Mouse (Mus musculus) heart, postnatal 14 days (tissue): ENCODE measurements at regions not wholly inside any gene's neighbourhood (a gene's known extent, or its start where the extent isn't known, plus 50 kb on each side); places are given as distances from the start of the nearest gene placed in this dataset.
A peak's percentile ranks its signal among the peaks of the same experiment; 100 is the strongest.
"Not testable (repeated sequence)": the region's sequence is repeated elsewhere in the genome, so short reads cannot be mapped to it uniquely, and the experiment has no call there.

ENCODE experiments used
- DNase-seq, 2 experiments: peaks; one replicate each; pipeline ENCODE4 v3.0.0; 2021 to 2022
- intact Hi-C: fragments of 180-260 bp; cut with DNase I; formaldehyde crosslinking; loops from one replicate; pipeline ENCODE4 v1.15.1; 2025

GRCm38 (mm10) chr14:18511094-18511493, 179.4 kb upstream of the Ube2e1 start:
- intact Hi-C loops, result no loop called here
- peak in 1 of 2 experiments; percentile 7 for DNase-seq

- no peak for DNase-seq
- intact Hi-C loops, result loop anchor here (5.0 kb wide), 1 partner anchor 504 kb away; no protein-coding TSS in a partner anchor
Measured at GRCm38 (mm10) chr14:18508359-18508647, 176.6 kb upstream of the Ube2e1 start.

DNA sequence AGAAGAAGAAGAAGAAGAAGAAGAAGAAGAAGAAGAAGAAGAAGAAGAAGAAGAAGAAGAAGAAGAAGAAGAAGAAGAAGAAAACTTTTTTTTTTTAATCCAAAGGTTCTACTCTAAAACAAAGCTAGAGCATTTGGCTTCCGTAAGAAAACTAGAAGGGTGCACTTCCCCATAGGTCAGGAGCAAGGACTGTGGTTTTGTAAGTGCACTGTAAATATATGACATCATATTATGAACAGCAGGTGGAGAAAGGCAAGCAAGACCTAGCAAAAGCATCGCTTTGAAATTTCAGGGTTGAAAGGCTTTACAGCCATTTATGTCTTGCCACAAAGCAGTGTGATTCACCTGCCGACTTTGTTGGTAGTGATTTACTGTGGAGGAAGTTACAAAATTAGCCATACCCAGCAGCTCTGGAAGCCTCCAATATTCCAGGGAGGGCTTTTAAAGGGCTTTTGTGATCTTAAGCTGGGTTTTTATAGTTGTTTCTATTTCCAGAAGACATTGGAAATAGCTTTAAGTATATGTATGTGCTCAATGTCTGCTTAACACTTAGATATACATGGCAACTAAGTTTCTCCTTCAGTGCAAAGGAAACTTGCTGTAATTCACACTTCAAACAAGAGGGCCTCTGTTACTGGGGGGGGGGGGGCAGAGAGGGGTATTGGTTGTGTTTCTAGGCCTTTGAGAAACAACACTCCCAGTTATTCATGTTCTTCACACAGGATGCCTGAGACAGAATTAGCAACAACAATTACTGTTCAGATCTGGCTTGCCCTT, 176.1 kb upstream of the Ube2e1 start:
- intact Hi-C loops, result loop anchor here (2.0 to 5.0 kb wide), 2 partner anchors 505 to 535 kb away; no protein-coding TSS in a partner anchor
- no peak for DNase-seq

GRCm38 (mm10) chr14:18506168-18506567, 174.5 kb upstream of the Ube2e1 start:
- DNase-seq, result peak in 1 of 2 experiments; percentile 54
- intact Hi-C loops, result loop anchor here (2.0 to 5.0 kb wide), 2 partner anchors 506 to 537 kb away; no protein-coding TSS in a partner anchor

- no peak for DNase-seq
- intact Hi-C loops, result no loop called here
Measured at GRCm38 (mm10) chr14:18500249-18500832, 168.7 kb upstream of the Ube2e1 start.

- no peak for DNase-seq
- intact Hi-C loops, result no loop called here
Measured at GRCm38 (mm10) chr14:18494048-18494447, 162.4 kb upstream of the Ube2e1 start.

GRCm38 (mm10) chr14:18486132-18486800, 154.6 kb upstream of the Ube2e1 start:
- DNase-seq, result no peak
- intact Hi-C loops, result loop anchor here (2.0 kb wide), 1 partner anchor 27 kb away; no protein-coding TSS in a partner anchor

DNA sequence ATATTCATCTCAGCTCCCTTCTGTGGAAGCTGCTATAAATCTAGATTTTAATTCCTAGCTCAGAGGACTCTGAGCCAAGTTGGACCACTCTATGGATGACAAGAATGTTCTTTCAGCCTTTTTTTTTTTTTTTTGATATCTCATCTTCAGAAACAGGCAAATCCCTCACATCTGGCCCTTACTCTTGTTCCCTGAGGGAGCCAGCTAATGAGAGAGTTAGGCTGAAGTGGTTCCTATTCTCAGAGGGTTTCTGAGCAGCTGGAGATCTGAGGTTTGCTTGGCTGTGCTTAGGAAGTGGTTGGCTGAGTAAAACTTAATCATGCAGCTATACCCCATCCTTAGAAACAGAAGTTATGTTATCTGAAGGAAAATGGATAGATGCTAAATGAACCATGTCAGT, 153.9 kb upstream of the Ube2e1 start:
- no peak for DNase-seq
- intact Hi-C loops, result no loop called here

GRCm38 (mm10) chr14:18476795-18477320, 145.2 kb upstream of the Ube2e1 start:
- DNase-seq, result no peak
- intact Hi-C loops, result no loop called here

- intact Hi-C loops, result no loop called here
- DNase-seq, result peak; percentile 2 to 23
Measured at GRCm38 (mm10) chr14:18468611-18469010, 137.0 kb upstream of the Ube2e1 start.

- intact Hi-C loops, DNase-seq: not testable (repeated sequence)
Measured at GRCm38 (mm10) chr14:18466864-18467263, 135.2 kb upstream of the Ube2e1 start.

- DNase-seq, intact Hi-C loops: not testable (repeated sequence)
Measured at GRCm38 (mm10) chr14:18464199-18464598, 132.5 kb upstream of the Ube2e1 start.

- no peak for DNase-seq
- intact Hi-C loops, result no loop called here
Measured at GRCm38 (mm10) chr14:18463230-18463873, 131.7 kb upstream of the Ube2e1 start.

GRCm38 (mm10) chr14:18462381-18462780, 130.7 kb upstream of the Ube2e1 start:
- intact Hi-C loops, result no loop called here
- DNase-seq, result no peak

DNA sequence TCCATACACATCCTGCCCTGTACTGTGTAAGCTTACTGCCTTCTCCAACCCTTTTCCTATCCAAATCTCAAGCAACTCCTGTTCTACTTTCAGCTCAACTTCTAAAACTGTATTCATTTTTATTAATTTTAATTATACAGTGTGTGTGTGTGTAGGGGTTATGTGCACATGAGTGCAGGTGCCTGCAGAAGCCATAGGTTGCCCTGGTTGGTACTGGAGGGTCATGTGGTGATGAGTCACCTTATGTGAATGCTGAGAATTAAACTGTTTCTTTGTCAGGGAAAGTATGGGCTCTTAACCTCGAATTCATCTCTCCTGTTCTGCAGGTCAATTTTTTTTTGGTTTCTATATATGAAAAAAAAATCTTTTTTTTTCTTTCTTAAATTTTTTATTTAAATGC, 117.0 kb upstream of the Ube2e1 start:
- DNase-seq, result no peak
- intact Hi-C loops, result no loop called here

DNA sequence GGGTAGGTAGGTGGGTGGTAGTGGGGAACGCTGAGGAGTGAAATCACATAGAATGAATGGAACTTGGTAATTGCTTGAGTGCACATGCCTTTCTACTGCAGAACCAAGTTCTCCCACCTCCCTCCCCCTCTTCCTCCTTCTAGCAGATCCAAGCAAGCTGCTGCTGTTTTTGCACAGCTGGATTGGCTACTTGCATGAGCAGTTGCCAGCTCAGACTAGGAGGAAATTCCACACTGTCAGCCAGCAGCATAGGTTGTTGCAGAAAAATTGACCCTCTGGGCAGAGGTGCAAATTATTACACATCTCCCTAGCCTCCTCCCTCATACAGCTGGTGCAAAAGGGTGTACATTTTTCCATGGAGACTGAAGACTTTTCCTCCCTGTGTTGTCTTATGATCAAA, 112.8 kb upstream of the Ube2e1 start:
- intact Hi-C loops, result no loop called here
- peak; percentile 4 to 18 for DNase-seq

DNA sequence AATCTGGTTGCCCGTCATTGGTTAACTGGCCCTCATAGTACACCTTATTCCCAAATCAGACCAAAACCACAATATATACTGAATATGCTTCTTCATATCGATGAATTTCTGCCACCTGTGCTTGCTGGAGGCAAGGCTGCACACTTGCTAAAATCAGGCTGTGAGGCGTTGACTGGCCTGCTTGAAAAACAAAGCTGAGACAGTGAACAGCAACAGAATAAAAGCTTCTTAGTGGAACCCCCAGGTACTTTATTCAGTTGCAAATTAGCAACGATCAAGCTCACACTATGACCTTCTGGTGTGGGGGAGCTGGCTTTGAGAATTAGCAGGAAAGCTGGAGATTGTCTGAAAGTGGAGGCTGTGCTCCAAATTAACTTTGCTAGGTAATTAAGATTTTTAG, 97.3 kb upstream of the Ube2e1 start:
- DNase-seq, intact Hi-C loops: not testable (repeated sequence)

DNA sequence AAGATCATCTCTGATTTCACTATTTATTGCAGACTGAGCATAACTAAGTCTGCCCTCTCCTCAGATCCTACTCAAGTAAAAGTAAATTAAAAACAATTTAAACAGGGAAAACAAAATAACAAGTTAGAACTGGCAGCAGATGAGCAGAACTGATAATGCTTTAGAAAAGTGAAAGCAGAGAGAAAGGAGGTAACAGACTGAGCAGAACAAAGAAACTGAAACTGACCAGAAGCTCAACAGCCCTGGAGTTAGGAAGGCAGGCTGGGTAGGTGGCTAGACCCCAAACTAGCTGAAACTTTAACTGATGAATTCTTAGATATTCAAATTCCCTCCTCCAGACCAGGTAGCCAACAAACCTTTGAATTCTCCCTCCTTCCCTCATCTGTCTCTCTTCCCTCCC, 94.2 kb upstream of the Ube2e1 start:
- intact Hi-C loops, result no loop called here
- no peak for DNase-seq

GRCm38 (mm10) chr14:18416839-18417238, 85.2 kb upstream of the Ube2e1 start:
- no peak for DNase-seq
- intact Hi-C loops, result no loop called here

DNA sequence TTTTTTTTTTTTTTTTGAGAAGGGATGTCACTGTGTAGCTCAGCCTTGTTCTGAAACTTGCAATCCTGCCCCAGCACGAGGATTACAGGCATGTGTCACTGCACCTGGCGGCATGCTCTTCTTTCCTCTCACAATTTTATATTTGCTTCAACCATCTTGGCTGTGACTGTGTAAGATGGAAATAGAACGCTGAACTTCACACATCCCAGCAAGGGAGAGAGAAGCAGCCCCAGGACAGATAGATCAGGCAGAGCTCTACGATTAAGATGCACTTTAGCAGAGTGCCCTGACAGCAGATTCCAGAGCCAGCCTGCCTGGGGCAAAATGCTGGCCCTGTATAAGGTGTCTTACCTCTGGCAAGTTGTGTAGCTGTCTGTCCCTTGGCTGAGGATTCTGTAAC, 84.7 kb upstream of the Ube2e1 start:
- intact Hi-C loops, result no loop called here
- no peak for DNase-seq

GRCm38 (mm10) chr14:18398953-18399352, 67.3 kb upstream of the Ube2e1 start:
- DNase-seq, result no peak
- intact Hi-C loops, result no loop called here
